Mouse (Mus musculus) bone marrow, adult 2 months (tissue): ENCODE data around the gene Cacna2d4.

Experiments used
- CTCF ChIP-seq: fragments of 200-500 bp; IDR thresholded peaks from 2 replicates; pipeline ENCODE4 v1.5.1; 2011; ENCODE audit warnings: low read length, control low read depth; ENCODE audit not compliant: control insufficient read depth, insufficient read depth
- POLR2A ChIP-seq: fragments of 200-500 bp; IDR thresholded peaks from 2 replicates; pipeline ENCODE4 v1.6.1; 2011; ENCODE audit warnings: low read depth, mild to moderate bottlenecking, control low read depth, low read length, borderline replicate concordance; ENCODE audit not compliant: control insufficient read depth

- TF ChIP-seq CTCF (no peak), POLR2A (no peak)
These were observed 32.0 kb upstream of the Cacna2d4 start for GRCm38 (mm10) chr6:119204286-119204685.
